Mouse (Mus musculus) kidney, postnatal 25 days (tissue): ENCODE data around the gene Mcfd2.

Experiments used
- DNase-seq, 2 experiments: peaks; one replicate each; pipeline ENCODE4 v3.0.0; 2021; ENCODE audit warnings: mixed read lengths in 2 of 2

Gene Mcfd2

DNA sequence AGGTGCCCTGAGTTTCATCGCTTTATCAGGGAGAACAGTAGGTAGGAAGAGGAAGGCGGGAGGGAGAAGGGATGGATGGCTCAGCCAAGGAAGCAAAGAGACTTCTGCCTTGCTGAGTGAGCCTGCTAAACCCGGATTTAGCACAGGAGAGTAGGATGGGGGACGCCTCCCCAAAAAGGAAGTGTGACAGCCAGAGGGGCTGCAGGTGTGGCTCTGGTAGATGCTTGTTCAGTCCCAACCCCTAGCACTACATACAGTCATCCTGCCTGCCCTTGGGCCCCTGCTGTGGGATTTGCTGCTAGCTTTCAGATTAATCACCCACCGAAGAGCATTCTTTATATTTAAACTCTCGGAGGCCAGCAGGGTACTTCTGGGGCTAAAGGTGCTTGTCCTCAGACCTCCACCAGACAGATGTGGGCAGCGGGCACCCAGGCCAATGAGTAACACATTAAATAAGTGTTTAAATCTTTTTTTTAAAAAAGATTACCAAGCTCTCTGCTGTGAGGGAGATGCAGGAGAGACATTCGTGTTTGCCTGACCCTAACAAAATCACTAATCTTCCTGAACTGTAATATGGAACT is 21.6 kb upstream of the Mcfd2 start:
- DNase-seq = peak in 1 of 2 experiments; percentile 79

DNA sequence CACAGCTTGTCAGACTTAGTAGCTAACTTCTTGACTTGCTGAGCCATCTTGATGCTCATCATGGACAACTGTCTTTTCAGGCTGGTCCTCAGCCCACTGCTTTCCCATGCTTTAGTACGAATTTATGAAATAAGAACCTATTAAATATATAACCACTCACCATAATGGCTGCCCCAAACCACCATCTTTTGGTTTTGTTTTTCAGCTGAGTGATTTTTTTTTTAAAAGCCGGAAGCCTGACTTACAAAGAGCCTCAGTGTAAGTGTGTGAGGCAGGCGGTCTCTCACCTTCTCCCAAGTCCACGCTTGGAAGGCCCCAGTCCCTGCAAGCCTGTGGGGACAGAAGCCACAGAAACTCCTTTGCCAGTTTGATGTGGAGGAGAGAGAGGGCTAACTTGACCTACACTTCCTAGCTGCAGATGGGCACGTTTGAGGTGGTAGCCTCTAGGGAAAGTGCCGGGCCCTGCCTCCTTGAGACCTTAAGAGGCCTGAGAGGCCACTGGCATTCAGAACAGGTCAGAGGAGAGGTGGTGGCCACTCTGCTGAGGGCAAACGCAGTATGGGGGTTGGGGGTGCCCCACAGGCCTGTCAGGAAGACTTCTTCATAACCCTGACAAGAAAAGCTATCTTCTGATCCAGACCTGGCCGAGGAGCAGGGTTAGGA is 20.9 kb upstream of the Mcfd2 start:
- no peak for DNase-seq

DNA sequence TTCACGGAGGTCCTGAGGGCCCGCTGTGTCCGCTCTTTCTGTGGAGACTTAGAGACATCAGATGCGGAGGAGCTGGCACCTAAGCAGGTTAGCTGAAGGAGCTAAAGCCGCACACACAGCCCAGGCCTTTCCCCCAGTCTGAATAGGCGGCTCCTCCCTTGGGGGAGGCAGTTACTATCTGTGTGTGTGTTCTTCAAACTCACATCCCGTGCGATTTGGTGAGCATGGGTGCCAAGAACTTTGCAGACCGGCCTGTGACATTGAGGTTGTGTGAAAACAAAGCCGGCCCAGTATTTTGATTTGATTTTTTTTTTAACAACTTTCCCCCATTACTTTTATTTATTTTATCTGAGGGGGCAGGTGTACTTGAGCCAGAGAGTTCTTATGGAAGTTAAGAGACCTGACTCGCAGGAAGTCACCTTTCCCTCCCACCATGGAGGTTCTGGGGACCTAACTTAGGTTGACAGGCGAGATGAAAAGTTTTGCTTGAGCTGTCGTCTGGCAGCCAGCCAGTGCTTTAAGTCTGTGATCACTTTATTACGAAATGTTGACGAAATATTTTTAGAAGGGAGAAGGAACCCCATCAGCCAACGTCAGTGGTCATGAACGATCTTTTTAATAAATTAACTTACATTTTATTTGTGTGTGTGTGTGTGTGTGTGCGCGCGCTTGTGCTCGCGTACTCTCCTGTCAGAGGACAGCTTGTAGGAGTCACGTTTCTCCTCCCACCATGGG is 20.2 kb upstream of the Mcfd2 start:
- DNase-seq = peak in 1 of 2 experiments; percentile 45

DNA sequence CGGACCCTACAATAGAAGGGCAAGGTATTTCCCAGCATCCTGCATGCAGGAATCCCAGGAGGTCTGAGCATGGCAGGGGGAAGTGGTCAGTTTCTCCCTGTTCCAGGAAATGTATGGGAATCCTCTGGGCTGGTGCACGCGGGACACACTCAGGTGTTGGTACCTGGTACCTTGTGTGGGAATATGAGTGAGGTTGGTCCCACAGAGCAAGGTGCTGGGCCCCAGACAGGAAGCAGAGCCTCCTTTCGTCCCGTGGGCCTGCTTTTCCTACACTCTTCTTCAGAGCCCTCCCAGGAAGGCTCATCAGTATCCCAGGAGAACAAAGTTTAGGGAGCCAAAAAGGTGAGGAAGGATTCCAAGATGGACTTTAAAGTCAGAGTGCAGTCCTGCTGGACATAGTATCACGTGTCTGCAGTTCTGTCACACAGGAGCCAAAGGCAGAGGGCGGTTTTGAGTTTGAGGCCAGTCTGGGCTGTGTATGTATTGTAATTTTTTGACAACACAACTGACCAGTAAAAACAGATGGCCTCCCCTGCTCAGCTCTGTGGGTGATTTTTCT is 18.8 kb upstream of the Mcfd2 start:
- DNase-seq = peak; percentile 42 to 73

DNA sequence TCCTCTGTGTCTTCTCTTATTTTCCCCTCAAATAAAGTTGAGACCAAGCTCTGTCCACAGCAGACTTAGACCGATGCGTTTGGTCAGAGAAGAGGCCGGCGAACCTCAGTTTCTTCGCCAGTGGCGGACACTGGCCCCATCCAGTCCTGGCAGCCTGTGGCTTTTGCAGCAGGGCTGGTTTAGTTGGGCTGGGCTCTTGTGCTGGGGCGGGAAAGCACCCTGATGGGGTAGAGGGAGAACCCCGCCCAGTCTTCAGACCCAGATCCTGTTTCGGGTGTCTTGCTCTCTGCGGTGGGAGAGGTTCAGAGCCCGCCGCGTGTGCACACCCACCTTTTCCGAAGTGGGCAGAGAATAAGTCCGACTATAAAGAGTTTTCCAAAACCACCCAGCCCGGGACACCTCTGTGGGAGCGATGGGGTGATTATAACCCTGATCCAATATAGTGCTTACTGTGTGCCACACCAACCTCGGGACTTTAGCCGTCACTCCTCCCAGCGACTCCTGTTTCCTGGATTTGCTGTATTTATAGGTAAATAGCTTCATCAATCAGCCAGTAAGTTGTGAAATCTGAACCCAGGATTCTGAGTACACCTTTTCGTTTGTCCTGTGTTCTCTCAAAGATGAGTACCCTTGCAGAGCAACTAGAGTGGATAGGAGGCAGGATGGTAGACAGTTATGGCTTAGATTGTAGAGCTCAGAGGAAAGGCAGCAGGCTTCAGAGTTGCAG is 18.2 kb upstream of the Mcfd2 start:
- peak; percentile 41 to 67 for DNase-seq

DNA sequence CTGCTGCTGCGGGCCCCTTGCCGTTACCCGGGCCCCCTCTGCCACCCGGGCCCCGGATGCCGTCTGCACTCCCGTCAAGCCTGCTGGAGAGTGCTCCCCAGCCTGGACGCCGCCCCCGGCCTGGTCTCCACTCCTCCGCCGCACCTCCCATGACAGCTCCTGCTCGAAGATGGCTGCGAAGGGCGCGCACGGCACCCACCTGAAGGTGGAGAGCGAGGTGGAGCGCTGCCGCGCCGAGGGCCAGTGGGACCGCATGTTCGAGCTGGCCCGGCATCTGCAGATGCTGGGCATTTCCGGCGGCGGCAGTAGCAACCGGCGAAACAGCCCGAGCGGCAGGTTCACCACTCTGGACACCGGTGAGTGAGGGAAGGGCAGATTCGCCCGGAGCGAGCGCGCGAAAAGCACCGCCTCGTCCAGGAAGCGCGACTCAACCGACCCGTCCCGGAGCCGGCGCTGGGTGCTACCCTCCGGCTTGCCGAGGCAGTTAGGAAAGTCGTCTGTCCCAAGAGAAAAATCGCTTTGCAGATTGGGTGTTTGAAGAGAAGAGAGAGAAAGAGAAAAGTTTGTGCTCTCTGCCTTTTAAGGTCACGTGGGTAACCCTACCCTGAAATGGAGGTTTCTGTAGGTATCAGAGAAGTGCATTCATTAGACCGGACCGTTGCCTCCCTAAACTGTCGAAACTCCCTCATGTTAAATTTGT is 17.5 kb upstream of the Mcfd2 start:
- DNase-seq = peak; percentile 63 to 84

DNA sequence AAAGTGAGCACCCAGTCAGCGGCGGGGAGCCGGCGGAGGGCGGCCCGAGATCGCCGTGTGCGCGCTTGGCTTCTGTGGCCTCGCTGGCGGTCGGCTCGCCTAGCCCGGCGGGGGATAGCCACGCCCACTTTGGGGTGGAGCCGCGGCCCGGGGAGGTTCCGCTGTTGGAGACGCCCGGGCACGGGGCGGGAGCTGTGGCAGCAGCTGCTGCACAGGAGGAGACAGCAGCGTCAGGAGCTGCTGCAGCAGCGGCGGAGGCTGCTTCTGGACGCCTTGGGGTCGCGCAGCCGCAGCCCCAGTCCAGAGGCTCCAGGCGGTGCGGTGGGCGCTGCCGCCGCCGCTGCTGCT is 16.9 kb upstream of the Mcfd2 start, which contains the start of gene Ttc7:
Gene Ttc7, plus strand, starts transcription at position 181 of the 348 bp plus-strand sequence.
- peak; percentile 98 to 99 for DNase-seq

DNA sequence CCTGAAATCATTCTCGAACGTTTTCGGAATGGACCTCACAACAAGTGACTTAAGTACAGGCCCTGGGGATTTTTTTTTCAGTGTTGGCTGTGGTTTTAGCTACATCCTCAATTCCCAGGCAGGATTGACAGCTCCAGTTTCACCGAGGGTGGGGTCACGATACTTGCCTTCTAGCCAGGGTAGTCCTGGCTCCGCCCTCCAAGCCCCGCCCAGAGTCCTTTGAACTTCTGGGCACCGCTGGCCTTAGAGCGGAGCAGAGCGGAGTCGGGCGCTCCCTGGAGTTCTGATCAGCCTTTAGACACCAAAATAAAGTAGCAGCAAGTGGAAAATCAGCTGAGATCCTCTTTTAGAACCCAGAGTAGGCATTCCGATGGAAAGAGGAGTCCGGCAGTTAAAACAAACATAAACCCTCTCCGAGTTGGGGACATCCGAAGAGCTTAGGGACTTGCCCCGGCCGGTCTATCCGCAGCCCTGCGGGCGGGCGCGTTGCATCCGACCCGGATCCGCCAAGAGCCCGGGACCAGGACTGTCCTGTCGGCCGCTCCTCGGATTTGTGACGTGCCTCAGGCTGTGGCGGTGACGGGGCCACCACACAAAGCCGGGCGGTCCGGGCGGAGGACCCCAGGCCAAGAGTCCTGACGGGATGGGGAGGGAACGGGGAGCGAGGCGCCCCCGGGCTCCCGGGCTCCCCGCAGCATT is 16.4 kb upstream of the Mcfd2 start:
- DNase-seq = peak; percentile 98 to 99

DNA sequence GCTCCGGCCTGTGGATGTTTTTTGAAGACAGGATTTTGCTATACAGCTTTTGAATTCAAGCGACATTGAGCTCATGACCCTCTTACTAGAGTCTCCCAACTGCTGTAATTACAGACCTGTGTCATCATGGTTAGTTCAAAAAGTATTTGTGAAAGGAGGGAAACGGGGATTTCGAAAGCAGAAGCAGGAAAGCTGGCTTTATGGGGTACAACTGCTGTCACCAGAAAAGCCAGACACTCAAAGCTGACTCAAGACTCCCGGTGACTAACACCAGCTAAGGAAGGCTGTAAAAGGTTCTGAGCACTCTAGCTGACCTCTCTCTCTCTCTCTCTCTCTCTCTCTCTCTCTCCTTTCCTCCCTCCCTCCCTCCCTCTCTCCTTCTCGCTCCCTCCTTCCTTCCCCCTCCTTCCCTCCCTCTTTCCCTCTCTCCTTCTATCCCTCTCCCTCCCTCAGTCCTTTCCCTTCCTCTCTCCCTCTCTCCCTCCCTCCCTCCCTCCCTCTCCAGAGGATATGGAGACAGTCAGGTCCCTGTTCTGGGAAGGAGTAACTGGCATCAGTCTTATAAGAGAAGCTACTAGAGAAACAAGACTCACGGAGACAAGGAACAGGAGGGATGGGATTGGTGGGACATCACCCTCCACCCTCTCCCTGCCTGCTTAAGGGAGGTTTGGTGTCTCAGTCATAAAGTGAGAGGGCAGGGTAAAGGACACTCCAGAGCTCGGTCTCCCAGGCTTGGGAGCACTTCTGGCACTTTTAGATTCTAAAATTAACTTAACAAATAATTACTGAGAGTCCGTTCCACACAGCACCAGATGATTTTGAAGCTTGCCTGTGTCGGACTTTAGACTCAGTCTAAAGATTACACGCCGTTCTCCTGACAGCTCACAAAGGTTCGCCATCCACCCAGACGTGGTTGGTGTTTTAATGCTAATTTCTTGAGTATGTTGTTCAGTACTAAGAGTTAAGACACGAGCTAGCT is 9.9 kb upstream of the Mcfd2 start:
- DNase-seq = peak; percentile 53 to 74

DNA sequence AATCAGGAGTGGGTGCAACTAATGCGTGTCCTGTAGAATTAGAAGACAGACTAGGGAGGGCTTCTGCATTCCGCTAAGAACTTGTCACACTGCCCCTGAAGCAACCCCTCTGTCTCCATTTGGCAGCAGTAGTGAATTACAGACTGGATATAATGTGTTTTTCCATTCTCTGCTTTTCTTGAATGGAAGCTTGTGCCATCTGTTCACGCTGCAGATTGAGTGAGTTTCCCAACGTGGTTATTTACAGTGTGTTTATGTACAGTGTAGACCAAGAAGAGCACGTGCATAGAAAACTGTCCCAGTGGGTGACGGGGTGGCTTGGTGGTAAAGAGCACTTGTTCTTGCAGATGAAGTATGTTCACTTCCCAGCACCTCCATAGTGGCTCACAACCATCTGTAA is 3.7 kb upstream of the Mcfd2 start:
- DNase-seq = no peak

DNA sequence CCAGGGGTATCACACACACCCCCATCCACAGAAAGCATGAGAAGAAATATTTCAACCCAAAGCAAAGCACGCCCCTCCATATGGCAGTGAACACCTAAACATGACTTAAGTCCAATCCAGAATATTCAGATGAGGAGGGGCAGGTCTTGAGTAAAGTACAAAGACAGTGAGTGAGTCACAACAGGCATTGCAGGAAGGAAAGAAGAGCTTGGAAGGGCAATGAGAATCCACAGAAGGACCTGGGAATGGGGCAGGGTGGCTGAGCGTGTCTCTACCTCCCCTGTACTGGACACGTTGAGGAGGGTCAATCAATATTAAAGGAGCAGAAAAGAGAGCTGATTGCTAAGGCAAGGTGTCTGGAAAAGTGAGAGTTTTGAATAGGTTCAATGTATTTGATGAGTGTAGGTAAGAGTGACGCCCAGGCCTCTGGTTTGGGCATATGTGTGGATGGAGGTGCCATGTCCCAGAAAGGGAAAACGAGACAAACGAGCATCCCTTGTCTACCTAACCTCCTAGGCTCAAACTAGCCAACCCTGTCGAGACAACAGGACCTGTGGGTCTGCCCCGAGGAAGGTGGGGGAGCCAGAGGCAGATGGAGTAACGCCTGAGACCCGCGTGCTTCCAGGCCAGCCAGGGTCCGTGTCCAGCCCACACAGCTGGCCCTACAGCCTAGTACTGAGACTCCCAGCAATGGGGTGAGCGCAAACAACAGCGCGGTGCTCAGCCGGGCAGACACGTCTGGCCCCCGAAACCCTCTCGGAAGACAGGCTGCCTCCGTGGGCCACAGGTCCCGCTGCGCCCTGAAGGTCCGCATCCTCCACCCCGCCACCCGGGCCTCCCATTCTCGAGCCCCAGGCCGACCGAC is 576 bp downstream of the Mcfd2 start:
- DNase-seq = peak in 1 of 2 experiments; percentile 10

DNA sequence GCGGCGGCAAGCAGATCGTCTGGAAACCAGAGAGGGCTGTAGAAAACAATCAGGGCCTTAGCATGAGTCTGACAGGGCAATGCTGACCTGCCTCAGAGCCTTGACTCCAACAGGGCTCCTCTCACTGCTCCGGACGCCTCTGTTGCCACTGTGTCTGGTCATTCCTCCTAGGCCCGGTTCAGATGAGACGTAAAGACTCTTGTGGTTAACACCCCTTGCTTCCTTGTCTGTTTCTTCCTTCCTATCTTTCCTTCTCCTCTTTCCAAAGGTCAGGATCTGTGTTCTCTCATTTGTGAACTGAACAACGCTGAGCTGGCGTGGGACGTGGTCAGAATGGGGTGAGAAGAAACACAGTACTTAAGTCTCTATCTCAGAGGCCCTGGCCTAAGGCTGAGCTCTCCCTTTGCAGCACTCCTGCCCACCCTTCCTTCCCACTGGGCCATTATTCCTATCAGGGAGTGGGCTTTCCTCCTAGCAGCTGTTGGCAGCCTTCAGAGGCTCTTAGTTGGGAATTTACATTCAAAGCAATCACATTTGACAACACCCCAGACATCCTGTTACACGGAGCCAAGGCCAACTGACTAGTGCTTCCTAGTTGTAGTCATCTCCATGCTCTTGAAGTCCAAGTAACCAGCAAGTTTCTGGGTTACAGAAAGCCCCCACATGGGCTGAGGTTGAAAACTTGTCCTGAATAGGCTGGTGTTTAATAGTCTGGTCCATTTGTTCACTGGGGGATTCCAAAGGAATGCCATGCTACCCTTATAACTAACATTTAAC is 1.5 kb downstream of the Mcfd2 start:
- peak in 1 of 2 experiments; percentile 44 for DNase-seq

DNA sequence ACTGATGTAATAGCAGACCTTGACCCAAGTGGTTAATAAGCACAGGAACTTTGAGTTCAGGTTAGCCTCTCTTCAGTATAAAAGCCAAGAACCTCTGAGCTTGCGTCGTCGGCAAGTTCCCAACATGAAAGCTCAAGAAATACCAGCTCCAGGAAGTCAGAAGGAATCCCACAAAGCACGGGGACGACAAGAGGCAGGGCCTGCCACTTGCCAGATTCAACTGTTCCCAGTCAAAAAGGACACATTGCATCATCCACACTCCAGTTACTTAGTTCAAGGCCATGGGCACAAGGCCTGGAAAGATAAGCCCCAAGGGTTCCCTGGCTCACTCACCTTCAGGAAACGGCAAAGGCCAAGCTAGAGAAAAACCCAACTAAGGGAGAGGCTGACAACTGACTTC is 2.3 kb downstream of the Mcfd2 start:
- DNase-seq = peak; percentile 38 to 74

DNA sequence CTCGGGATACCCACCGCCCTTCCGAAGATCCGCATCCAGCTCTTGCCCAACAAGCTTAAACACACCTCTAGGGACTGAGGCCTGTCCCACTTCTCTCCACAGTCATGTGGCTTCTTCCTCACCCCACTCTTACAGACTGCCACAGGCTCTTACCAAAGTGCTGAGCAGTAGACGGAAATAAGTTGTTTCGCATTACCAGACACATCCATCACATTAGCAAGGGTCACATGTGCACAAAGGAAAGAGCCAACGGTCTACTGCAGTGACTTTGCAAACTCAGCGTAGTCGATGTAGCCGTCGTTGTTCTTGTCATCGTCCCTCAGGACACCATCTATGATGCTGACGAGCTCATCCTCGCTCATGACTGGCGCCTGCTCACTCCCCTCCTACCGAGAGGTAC is 10.1 kb downstream of the Mcfd2 start:
- DNase-seq = no peak

DNA sequence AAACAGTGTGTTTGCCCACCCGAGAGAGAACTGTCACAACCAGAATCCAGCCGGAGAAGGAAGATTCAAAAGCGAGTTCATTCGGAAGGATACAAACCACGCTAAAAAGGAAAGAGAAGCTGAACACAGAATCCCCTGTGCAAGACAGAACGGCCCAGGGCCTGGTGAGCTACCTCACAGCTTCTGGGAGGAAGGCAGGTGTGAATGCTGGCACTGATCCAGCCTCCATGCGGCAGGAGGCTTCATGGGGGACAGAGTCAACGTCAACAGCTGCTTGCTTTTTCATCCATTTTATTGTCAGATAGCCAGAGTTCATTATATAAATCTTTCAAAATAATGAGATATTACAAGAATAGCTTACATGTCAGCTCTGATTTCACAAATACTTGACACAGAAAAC is 11.4 kb downstream of the Mcfd2 start:
- DNase-seq = peak in 1 of 2 experiments; percentile 37

DNA sequence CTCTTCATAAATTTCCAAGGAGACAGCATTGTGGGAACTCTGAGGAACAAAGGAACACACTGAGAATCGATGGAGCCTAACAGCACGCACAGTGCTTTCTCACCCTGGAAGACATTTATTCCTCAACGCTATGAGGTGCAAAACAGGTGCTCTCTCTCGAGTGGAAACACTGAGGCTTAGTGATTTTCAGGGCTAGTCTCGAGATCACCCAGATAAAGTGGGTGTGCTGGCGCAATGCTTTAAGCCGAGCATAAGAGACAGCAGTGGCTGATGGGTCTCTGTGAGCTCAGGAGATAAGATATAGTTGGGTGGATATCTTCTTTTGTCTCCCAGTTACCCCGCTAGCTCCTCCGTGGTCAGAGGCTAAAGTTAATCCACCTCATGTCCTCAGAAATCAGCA is 19.6 kb downstream of the Mcfd2 start:
- DNase-seq = no peak

DNA sequence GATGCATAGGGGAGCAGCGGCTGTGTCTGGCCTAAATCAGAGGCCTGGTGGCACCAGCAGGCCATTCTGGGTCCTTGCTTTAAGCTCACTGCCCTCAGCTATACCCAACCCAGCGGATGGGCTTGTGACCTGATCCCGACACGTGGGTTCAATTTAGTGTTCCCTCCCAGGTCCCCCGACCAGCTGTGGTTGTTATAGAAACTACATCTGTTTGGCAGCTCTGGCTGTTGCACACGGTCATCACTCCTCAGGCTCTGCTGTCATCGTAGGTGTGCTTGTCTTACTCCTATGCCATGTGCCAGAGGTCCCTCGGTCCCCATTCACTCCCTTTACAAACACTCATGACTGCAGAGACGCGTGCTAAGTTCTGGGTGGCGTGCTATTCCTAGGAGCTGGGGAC is 27.9 kb downstream of the Mcfd2 start:
- no peak for DNase-seq
